Mouse (Mus musculus) G1E (cell line): ENCODE measurements around the gene Cdk13.

ENCODE experiments used
- CTCF ChIP-seq: IDR thresholded peaks from 2 replicates; pipeline ENCODE4 v1.5.1; 2012; ENCODE audit warnings: low read depth, low read length, inconsistent platforms, mixed read lengths
- GATA1 ChIP-seq: IDR thresholded peaks from 2 replicates; pipeline ENCODE4 v1.6.1; 2012; ENCODE audit warnings: borderline replicate concordance, low read length, inconsistent platforms, mixed read lengths

GRCm38 (mm10) chr13:17694414-17694813, 110.5 kb downstream of the Cdk13 start:
- no peak for TF ChIP-seq CTCF
- no peak for TF ChIP-seq GATA1
